Mouse (Mus musculus): ENCODE data around the gene Phf24.
A peak's percentile ranks its signal among the peaks of the same experiment; 100 is the strongest.
"Not testable (repeated sequence)": the region's sequence is repeated elsewhere in the genome, so short reads cannot be mapped to it uniquely, and the experiment has no call there.

Gene Phf24

DNA sequence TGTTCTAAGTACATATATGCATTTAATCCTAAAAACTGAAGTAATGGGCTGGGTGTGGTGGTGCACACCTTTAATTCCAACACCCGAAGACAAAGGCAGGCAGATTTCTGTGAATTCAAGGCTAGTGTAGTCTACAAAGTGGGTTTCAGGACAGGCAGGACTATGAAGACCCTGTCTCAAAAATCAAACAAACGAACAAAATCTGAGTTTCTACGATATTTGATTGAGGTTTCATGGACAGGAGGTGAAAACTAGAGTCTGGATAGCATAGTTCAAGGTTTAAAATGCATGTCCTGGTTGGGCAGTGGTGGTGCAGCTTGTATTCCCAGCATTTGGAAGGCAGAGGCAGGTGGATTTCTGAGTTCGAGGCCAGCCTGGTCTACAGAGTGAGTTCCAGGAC lies 52.8 kb downstream of the Phf24 start, which contains the start of gene 1700022I11Rik:
Gene 1700022I11Rik, plus strand, starts transcription at position 301 of the 400 bp plus-strand sequence.
- Histone ChIP-seq H3K27me3 (ENCODE audit: control insufficient read depth, insufficient read depth, low read length, poor library complexity, severe bottlenecking) (no peaks in the 10 kb centered on the region), H3K36me3 (ENCODE audit: control insufficient read depth, insufficient read depth, low read length, poor library complexity, severe bottlenecking) (no peaks in the 10 kb centered on the region)
- no peak for DNase-seq (ENCODE audit: low read depth, low spot score)

- H3K27me3 ChIP-seq (ENCODE audit: control insufficient read depth, insufficient read depth, low read length, poor library complexity, severe bottlenecking), result no peaks in the 10 kb centered on the region
- no peak for DNase-seq (ENCODE audit: low read depth, low spot score)
- H3K36me3 ChIP-seq (ENCODE audit: control insufficient read depth, insufficient read depth, low read length, poor library complexity, severe bottlenecking), result no peaks in the 10 kb centered on the region
These were observed 56.5 kb downstream of the Phf24 start for GRCm38 (mm10) chr4:42972952-42973351.

GRCm38 (mm10) chr4:42973868-42974267 lies 57.4 kb downstream of the Phf24 start:
- H3K36me3 ChIP-seq (ENCODE audit: control insufficient read depth, insufficient read depth, low read length, poor library complexity, severe bottlenecking), result peaks cover under 1% of the 10 kb centered on the region; the same call in 1 of the 2 replicates
- H3K27me3 ChIP-seq (ENCODE audit: control insufficient read depth, insufficient read depth, low read length, poor library complexity, severe bottlenecking), result no peaks in the 10 kb centered on the region
- DNase-seq (ENCODE audit: low read depth, low spot score), result no peak

- DNase-seq (ENCODE audit: low read depth, low spot score), result peak; percentile 47
- Histone ChIP-seq H3K36me3 (ENCODE audit: control insufficient read depth, insufficient read depth, low read length, poor library complexity, severe bottlenecking) (peaks cover 12% of the 10 kb centered on the region; the same call in 1 of the 2 replicates), H3K27me3 (ENCODE audit: control insufficient read depth, insufficient read depth, low read length, poor library complexity, severe bottlenecking) (no peaks in the 10 kb centered on the region)
These were observed 61.6 kb downstream of the Phf24 start for GRCm38 (mm10) chr4:42978062-42978461.

GRCm38 (mm10) chr4:42980467-42980866 lies 64.0 kb downstream of the Phf24 start:
- H3K36me3 ChIP-seq (ENCODE audit: control insufficient read depth, insufficient read depth, low read length, poor library complexity, severe bottlenecking), result peaks cover 20% of the 10 kb centered on the region
- H3K27me3 ChIP-seq (ENCODE audit: control insufficient read depth, insufficient read depth, low read length, poor library complexity, severe bottlenecking); DNase-seq (ENCODE audit: low read depth, low spot score): not testable (repeated sequence)

- DNase-seq (ENCODE audit: low read depth, low spot score), result peak; percentile 34
- Histone ChIP-seq H3K27me3 (ENCODE audit: control insufficient read depth, insufficient read depth, low read length, poor library complexity, severe bottlenecking) (no peaks in the 10 kb centered on the region), H3K36me3 (ENCODE audit: control insufficient read depth, insufficient read depth, low read length, poor library complexity, severe bottlenecking) (peaks cover 25% of the 10 kb centered on the region)
These were observed 71.8 kb downstream of the Phf24 start for GRCm38 (mm10) chr4:42988296-42988695.
